Mouse (Mus musculus) adrenal gland (tissue): Measurements from ENCODE around the gene Zyx.

Source experiments
- intact Hi-C: fragments of 180-260 bp; cut with DNase I; formaldehyde crosslinking; loops from one replicate; pipeline ENCODE4 v1.15.1; 2025

The Zyx gene

DNA sequence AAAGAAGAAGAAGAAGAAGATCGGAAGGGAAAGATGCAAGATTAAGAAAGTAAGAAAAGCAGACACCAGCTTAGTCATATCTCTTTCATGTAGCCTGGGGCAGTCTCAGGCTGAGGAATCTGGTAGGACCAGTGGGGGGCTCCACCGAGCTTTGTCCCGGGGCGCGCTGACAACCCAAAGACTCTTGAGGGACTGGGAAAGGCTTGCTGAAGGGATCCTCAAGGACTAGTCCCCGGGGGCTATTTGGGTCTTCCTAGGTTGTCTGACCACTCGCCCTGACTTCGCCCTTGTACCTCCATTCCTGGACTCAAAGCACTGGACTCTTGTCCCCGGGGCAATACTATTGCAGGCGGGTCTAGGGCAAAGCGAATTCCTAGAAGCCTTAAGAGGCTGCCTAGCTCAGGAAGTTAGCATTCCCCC lies 414 bp upstream of the Zyx start:
- intact Hi-C loops = loop anchor here (5.0 to 10.0 kb wide), 2 partner anchors 33 to 86 kb away; partner anchors contain the start of gene Tas2r126

DNA sequence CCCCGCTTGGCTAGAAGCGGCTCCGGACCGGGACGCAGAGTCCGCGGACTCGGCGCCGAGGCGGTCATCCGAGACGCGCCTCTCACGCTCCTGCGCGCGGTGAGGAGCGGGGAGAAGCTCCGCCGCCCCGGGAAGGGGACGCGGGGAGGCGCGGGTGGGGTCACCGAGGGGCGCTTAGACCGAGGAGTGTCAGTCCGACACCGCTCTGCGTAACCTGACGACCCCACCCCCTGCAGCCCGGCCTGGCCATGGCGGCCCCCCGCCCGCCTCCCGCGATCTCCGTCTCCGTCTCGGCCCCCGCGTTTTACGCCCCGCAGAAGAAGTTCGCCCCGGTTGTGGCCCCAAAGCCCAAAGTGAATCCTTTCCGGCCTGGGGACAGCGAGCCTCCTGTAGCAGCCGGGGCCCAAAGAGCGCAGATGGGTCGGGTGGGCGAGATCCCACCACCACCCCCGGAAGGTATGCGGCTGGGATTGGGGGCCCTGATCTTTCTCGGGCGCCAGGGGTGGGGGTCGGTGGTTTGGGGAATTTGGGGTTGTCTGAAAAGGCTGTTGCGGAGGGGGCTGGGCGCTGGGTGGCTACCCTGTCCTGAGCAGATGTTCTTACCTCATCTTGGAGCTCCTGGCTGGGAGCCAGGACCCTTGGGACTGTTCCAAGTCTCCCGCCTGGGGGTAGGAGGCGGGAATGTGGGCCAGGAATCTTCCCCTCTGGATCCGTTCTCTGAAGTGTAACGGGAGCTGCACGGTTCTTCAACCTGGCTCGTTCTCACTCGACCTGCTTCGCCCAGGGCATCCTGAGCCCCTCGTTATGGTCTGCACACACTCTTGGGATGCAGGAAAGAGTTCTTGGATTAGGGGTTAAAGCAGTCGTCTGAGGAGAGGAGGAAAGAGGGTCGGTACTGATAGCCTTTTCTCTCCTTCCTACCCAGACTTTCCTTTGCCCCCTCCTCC lies 864 bp downstream of the Zyx start:
- intact Hi-C loops = no loop called here

DNA sequence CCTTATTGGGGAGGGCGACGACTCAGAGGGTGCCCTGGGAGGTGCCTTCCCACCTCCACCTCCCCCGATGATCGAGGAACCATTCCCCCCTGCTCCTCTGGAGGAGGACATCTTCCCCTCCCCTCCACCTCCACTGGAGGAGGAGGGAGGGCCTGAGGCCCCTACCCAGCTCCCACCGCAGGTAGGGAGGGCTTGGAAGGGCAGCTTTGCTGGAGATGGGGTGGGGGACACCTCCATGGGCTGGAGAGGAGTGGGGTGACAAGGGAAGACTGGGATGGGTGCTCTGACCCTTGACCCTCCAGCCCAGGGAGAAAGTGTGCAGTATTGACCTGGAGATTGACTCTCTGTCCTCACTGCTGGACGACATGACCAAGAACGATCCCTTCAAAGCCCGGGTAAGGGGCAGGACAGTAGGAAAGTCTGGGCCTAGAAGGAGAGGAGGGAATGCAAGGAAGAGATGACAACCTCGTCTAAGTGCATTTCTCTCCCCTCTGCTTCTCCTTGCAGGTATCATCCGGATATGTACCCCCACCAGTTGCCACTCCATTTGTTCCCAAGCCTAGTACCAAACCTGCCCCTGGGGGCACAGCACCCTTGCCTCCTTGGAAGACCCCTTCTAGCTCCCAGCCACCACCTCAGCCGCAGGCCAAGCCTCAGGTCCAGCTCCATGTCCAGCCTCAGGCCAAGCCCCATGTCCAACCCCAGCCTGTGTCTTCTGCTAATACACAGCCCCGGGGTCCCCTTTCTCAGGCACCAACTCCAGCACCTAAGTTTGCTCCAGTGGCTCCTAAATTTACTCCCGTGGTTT lies 1.7 kb downstream of the Zyx start:
- intact Hi-C loops = no loop called here

DNA sequence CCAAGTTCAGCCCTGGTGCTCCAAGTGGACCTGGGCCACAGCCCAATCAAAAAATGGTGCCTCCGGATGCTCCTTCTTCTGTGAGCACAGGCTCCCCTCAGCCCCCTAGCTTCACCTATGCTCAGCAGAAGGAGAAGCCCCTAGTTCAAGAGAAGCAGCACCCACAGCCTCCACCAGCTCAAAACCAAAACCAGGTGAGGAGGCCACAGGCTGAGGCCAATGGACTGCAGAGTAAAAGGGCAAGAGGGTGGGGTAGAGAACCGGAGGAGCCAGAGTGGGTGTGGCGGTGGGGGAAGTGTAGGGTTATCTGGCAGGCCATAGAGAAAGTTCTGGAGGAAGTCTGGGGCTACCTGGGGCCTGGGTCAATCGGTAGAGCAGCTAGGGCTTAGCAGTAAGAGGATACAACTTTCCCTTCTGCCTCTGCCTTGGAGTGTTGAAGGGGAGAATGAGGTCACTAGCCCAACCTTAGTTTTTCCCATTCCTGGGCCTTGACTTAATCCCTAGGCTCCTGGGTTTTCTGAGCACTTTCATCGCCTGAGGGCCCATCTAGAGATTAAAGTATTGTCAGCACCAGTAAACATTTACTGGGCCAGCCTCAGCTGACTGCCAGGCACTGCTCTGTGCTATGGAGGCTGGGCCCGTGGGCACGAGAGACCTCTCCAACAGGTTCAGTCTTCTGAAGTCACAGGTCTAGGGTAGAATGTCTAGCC lies 2.5 kb downstream of the Zyx start:
- intact Hi-C loops = no loop called here

DNA sequence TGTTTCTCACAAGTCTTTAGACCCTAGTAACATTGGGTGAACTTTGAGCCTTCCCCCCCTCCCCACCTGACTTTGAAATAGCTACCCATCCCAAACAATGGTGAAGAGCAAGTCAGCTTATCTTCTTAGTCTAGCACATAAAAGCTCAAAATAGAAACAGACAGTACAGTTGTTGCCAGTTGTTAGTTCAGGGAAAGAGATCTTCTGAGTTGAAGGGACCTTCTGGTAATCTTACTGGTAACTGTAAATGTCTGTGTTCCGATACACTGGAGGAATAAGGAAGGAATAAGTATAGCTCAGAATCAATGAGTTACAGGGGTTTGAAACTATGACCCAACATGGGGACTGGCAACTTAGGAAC lies 3.0 kb downstream of the Zyx start:
- intact Hi-C loops = no loop called here

DNA sequence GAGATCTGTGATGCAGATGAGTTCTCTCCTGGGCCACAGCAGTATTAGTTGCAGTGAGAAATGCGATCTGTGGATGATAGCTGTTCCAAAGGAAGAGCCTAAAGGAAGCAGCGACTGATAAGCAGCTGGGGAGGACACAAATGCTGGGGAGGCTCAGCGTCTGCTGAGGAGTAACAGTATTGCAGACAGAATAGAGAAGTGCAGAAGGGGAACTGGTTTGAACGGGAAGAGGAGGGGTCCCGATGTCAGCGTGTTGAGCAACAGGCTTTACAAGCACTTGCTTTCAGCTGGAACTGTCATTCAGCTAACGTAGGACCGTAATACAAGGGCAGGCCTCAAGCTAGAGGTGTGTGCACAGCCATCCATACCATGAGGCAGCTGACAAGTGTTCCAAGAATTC lies 3.8 kb downstream of the Zyx start:
- intact Hi-C loops = no loop called here

DNA sequence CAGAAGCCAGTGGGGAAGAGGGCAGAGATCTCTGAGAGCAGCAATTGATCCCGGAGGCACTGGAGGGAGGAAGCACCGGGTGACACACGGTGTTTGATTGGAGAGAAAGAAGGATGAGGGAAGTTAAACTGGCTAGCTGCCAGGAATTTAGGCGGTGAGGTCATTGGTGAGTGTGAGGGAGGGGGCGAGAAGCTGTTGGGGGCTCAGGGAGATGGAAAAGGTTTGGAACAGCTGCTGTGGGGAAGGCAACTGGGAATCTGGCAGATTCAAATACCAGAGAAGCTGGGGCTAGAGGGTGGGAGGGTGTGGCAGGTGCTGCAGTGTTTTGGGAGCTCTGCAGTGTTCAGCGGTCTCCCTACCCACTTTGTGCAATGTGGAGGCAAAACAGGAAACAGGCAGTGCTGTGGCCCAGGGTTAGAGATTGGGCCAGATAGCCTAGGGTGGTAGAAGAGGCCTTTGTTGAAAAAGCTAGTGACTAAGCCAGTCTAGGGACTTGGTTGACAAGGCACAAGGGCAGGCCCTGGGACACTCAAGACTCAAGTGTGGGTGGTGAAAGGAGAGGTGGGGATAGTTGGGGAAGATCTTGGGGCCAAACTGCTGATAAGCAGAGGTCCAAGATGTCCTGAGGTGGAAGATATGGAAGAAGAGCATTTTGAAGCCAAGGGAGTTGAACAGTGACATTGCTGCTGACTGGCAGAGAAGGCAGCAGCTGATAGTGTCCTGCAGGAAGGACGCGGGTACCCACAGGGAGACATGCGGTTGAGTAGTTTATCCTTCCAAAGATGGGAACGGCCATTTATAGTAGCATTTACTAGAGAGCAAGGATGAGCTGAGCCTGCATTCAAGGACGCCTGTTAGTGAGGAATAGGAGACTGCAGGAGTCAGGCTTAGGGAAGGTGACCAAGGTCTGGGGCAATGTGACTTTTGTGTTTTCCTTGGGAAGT lies 4.9 kb downstream of the Zyx start:
- intact Hi-C loops = no loop called here

DNA sequence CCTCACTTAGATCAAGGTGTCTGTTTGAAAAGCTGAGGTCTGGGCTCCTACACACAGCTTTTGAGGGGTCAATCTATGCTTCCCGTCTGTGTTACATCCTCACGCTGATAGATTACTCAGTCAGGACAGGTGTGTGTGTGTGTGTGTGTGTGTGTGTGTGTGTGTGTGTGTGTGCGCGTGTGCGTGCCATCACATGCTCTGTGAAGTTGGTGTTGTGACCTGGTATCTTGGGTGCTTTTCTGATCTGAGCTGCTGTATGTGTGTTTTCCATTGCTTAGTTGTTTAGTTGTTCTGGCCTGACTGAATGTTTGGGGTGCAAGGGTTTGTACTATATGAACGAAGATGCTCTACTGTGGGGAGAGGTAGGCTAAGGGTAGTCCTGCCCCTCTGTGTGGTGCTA lies 5.9 kb downstream of the Zyx start:
- intact Hi-C loops = no loop called here

DNA sequence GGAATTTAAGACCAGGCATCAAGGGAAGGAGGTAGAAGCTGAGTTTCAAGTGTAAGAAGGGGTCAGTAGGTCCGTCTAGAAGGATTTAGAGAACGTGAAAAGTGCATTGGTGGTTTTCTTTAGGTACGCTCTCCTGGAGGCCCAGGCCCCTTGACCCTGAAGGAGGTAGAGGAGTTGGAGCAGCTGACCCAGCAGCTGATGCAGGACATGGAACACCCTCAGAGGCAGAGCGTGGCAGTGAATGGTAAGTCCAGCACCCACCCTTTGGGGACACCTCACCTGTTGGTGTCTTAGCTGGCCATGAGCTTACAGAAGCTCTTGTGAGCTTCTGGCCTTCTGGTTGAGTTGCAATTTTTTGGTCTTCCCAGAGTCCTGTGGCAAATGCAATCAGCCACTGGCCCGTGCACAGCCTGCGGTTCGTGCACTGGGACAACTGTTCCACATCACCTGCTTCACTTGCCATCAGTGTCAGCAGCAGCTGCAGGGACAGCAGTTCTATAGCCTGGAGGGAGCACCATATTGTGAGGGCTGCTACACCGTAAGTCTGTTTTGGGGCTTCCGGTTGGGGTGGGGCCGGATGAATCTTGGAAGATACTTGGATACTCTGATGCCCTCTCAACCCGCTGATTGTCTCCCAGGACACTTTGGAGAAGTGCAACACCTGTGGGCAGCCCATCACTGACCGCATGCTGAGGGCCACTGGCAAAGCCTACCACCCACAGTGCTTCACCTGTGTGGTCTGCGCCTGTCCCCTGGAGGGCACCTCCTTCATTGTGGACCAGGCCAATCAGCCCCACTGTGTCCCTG lies 6.6 kb downstream of the Zyx start:
- intact Hi-C loops = no loop called here

DNA sequence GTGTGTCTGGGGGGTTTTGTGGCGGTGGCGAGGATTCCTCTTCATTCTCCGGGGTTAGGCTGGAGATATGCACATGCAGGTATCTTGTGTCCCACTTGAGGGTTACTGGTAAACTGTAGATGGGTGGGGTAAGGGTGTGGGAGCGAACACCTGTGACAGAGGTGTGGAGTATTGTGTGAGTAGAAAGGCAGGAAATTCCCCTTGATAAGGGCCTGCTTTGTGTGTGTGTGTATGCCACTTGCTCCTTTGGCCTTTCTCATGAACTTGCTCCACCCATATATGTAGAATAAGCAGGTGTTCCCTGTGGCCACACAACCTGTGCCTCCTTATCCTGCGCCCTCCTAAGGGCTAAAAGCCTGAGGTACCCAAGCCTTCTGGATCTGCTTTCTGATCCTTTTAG lies 7.5 kb downstream of the Zyx start:
- intact Hi-C loops = no loop called here

DNA sequence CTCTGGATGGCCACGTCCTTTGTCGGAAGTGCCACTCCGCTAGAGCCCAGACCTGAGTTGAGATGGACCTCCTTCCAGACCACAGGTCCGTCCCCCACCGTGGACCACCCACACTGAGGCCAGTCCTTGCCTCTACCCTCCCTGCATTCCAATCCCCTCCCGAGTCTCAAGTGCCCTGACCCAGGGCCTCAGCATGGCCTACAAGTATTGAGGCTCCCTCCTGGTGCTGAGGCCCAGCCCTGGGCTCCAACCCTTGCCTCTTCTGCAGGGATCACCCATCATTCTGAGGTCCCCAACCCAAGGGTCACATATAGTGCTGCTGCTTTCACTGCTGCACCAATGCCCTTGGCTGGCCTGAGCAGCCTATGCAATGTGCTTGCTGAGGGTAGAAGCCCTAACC lies 8.5 kb downstream of the Zyx start:
- intact Hi-C loops = no loop called here

DNA sequence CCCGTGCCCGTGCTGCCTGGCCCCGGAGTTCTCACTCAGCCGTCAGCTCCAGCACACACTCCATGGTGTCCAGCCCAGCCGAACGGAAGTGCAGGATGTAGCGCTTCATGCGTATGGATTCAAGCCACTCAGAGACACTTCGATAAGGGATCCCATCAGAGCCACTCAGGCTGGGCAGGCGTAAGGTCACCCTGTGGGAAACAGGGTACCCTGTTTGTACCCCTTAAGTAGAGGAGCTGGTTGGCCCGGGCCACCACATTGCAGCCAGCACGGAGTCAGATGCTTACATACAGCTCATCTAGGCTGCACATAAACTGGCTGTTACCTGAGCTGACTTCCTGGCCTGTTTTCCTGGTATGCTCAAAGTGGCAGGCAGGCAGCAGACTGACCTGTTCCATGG lies 9.5 kb downstream of the Zyx start:
- intact Hi-C loops = no loop called here

DNA sequence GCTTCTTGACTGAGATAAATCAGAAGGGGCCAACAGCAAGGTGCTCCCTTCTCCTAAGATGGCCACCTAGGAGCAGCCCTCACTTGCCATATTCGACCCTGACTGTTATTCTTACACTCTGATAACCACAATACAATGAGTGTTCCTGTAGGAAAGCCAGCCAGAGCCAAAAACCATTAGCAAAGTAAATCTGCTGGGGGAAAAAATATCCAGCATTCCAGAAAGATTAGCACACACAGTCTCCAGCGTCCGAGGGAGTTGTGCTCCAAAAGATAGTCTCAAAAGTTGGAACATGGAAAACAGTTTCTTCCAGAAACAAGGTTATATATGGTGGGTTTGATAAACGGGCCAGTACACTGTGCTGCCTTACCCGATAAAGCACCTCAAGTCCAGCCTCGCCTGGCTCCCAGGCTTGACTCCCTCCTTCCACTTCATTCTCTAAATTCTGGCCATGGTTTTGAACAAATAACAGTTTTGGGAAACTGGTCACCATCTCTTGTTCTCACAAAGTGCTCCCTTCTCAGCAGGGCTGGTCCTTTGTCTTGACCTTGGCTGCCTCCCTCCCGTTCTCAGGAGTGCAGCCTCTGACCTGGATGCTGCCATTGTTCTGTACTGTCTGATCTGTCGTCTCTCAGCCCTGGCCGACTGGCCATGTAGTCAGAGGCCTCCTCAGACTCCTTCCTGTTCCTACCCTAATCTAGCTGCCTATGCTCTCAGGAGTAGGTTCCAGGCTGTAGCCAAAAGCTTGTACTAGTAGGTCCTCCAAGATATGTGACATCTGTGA lies 10.1 kb downstream of the Zyx start:
- intact Hi-C loops = no loop called here

DNA sequence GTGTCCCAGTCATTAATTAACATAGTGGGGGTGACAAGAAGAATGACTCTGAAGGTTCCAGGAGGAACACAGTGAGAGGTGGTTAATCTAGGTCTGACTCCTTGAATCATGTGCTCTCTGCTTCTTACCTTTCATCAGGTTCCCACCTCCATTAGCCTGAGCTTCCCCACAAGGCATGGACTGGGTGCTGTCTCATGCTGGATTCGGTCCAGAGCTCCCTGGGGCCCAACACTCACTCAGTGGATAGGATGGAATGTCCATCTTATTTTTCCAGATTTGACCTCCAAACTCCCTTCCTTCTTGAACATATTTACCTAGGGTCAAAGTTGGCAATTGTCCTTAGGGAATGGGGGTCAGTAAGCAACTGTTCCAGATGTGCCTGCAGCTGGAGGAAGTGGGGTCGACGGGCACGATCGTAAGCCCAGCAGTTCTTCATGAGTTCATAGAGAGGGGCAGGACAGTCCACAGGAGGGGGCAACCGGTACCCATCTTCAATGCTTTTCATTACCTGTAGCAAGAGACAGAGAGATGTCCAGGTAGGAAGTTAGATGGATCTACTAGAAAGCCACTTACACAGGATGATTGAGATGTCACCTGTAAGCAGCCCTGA lies 10.9 kb downstream of the Zyx start:
- intact Hi-C loops = no loop called here

DNA sequence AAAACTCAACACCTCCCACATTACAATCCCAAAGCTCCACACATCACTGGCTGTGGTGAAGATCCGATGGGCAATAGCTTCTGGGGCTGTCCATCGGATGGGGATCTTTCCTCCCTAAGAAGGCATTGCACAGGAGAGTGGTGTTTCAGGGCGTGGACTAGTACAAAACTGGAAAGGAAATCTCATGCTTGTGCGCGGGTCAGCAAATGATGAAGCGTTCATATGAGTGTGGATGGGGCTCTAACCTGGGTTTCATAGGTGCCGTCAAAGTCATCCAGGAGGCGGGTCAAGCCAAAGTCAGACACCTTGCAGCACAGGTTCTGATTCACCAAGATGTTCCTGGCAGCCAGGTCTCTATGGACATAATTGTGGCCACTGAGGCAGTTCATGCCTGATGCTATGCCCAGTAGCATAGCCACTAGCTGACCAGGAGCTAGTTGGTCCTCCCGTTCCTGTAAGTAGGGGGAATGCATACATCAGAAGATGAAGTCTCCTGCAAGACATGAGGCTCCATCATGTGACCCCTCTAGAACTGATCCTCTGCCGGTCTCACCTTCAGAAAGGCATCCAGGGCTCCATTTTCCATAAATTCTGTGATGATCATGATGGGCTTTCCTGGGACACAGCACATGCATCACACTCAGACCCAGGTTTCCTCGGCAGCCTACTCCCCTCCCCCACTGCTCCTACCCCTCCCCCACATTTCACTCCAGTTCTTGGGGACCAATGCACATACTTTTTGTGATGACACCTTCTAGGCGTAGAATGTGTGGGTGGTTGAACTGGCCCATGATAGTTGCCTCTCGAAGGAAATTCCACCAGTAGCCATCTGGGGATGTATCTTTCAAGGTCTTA lies 11.8 kb downstream of the Zyx start:
- intact Hi-C loops = no loop called here

DNA sequence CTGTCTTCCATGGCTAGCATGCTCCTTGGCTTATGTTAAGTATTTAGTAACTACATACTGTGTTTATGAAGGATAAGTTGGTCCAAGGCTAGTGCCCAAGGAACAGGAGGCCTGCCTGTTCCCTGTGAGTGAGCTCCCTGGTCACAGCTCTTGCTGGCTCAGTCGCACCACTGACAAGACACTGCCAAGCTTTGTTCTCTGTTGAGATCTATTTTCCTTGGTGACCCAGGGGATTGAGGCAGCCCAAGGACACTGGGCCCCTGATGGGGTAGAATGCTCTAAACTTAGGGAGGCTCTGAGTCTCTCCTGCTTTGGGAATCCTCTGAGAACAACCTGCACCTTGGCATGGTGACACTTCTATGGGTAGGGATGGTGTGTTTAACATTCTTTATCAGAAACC lies 12.6 kb downstream of the Zyx start:
- intact Hi-C loops = no loop called here

DNA sequence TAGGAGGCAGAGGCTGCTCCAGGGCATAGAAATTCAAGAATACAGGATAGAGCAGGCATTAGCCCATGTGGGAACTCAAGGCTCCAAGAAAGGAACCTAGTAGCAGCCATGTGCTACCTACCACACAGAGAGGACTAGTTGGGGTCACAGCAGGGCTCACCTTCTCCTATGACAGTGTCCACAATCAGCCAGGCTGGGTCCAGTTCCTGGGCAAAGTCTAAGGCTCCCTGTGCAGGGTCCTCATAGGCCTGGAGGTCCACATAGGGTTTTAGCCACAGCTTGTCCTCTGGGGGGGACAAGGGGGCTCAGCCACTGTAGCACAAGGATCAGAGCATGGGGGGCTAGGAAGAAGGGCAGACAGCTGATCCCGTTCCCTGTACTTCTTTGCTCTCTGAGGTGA lies 13.1 kb downstream of the Zyx start:
- intact Hi-C loops = no loop called here

DNA sequence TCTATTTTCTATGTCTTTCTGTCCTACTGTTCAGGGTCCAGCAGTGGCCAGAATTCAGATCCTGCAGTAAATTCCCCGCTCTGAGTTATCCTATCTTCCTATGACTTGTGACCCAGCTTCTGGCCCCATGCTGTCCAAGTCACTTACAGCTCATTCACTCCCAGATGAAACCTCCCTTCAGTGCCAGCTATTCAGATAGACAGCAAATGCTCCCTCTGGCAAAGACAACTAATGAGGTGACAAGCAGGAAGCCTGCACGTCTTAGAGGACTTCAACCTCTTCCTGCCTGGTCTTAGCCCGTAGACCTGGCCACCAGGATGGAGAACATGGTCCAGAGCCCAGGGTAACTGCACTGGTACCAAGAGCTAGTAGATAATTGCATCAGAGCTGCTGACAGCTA lies 13.5 kb downstream of the Zyx start:
- intact Hi-C loops = no loop called here
